Mouse (Mus musculus): Measurements from ENCODE around the gene Slc25a34.

Gene Slc25a34

GRCm38 (mm10) chr4:141591547-141591946, 32.1 kb downstream of the Slc25a34 start:
- DNase-seq (ENCODE audit: low spot score in 2 of 2), result no peak

GRCm38 (mm10) chr4:141583919-141584318, 39.7 kb downstream of the Slc25a34 start:
- no peak for DNase-seq (ENCODE audit: low spot score in 2 of 2)

- no peak for DNase-seq (ENCODE audit: low spot score in 2 of 2)
These were observed 42.6 kb downstream of the Slc25a34 start for GRCm38 (mm10) chr4:141581051-141581450.

GRCm38 (mm10) chr4:141578833-141579232, 44.8 kb downstream of the Slc25a34 start:
- no peak for DNase-seq (ENCODE audit: low spot score in 2 of 2)

DNA sequence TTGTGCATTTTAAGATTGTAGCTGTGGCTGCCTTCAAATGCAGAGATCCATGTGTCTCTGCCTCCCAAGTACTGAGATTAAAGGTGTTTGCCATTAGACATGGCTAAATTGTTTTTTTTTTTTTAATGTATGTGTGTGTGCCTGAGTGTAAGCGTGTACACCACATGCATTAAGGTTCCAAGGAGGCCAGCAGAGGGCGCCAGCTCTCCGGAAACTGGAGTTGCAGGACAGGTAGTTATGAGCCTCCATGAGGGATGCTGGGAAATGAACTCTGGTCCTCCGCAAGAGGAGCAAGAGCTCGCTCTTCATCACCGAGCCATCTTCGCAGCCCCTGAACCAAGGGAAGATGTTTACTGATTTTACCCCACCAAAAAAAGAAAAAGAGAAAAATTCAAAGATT, 46.7 kb downstream of the Slc25a34 start:
- no peak for DNase-seq (ENCODE audit: low spot score in 2 of 2)

GRCm38 (mm10) chr4:141576404-141576803, 47.2 kb downstream of the Slc25a34 start:
- no peak for DNase-seq (ENCODE audit: low spot score in 2 of 2)

GRCm38 (mm10) chr4:141574789-141575702, 48.6 kb downstream of the Slc25a34 start:
- DNase-seq (ENCODE audit: low spot score in 2 of 2), result peak; percentile 41 to 57

GRCm38 (mm10) chr4:141573359-141573966, 50.2 kb downstream of the Slc25a34 start:
- no peak for DNase-seq (ENCODE audit: low spot score in 2 of 2)

DNA sequence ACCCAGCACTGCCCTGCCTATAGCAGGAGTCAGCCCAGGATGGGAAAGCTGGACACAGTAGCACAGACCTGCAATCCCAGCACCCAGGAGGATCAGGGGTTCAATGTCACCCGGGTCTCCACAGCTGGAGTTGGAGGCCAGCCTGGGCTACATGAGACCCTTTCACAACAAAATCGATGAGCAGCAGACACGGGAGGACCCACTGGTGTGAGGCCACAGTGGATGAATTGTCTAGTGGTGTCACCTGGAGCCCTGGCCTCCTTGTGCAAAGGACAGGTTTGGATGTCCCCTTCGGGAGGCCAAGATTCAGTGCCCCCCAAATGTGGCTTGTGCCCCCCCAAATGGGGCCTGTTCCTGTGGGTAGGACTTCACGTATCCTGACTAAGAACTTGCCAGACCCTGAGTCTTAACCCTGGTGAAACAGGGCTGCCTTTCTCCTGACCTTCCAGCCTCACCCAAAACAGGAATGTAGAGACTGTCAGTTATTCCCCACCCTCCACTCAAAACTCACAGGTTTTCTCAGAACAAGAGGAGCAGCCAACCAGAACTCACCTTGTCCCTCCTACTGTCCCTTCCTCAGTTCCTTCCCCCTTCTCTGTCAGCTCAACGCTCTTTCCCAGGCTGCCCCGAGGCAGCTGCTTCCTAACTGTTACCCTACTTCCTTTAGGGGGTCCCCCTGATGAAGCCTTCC, 50.8 kb downstream of the Slc25a34 start:
- DNase-seq (ENCODE audit: low spot score in 2 of 2), result no peak

DNA sequence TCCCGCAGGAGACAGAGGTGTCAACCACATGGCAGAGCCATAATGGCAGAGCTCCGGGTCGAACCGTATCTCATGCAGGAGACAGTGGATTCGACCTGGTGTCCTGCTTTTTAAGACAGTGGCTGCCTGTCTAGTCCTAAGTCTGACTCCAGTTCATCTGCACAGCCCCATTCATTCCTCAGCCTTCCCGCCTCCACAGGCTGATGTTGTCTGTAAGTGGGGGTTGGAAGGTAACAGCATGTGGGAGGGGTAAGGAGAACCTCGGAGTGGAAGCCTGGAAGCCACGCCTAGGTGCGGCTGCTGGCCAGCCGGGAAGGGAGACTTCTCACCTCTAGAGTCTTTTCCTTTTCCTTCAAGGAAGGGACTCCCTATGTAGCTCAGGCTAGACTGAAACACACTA, 51.7 kb downstream of the Slc25a34 start:
- no peak for DNase-seq (ENCODE audit: low spot score in 2 of 2)

DNA sequence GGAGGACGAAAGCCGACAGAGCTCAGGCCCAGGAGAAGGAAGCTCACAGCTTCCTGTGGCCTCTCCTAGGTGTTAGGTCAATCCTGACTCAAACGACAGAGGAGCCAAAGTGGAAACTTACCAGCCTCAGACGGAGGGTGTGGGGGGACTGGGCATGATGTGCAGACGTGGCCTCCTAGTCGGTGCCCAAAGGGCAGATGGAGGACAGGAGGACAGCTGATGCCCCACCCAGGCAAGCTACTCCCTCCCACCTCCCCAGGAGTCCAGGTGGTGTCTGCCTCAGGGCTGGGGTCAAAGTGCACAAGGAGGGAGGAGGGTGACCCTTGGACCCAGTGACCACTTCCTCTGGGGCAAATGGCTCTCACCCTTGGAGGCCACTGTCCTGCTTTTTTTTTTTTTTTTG, 52.3 kb downstream of the Slc25a34 start:
- no peak for DNase-seq (ENCODE audit: low spot score in 2 of 2)

DNA sequence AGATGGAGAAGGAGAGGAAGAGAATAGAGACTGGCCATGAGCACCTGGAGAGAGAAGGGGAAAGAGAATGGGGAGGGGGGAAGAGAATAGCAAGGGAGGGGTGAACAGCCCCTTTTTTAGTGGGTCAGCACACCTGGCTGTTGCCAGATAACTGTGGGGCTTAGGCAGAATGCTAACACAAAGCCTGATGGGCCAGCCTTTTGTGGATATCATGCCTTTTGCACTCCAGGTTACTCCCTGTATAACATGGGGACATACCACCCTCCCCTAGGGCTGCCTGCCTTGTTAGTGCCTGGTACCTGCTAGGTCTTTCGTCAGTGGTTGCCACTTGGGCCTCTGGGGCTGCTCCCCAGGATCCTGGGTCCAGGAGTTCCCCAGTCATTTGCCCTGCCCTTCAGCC, 52.8 kb downstream of the Slc25a34 start:
- no peak for DNase-seq (ENCODE audit: low spot score in 2 of 2)

GRCm38 (mm10) chr4:141570004-141570403, 53.6 kb downstream of the Slc25a34 start:
- no peak for DNase-seq (ENCODE audit: low spot score in 2 of 2)

DNA sequence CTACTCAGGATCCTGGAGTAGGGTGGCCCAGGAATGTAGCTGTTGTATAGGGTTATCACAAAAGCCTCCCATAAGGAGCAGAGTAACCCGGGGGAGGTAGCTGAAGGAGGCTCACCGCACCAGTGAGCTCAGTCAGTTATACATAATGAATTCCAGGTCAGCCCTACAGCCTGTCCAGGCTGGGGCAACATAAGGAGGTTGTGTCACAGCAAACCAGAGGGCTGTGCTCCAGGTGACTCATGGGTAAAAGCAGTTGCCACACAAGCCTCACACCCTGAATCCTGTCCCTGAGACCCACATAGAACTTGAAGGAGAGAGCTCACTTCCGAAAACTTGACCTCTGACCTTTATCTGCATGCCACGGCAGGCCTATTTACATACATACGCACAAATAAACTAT, 54.7 kb downstream of the Slc25a34 start:
- DNase-seq (ENCODE audit: low spot score in 2 of 2), result no peak

Measured in right cerebral cortex, postnatal 36 days (tissue).